Mouse (Mus musculus) lung, embryonic 15.5 days (tissue): ENCODE results near the gene Bmp3. TPM values are rescaled to one million over a fixed set of nuclear protein-coding genes. Genes with fewer than 3 reads are reported as not detected.

Experiments
- ATAC-seq: fragments of 200-750 bp; cut with Nextera tagmentation; 2 replicates; pipeline ENCODE4 v1.8.0; 2017; ENCODE audit warnings: moderate number of reproducible peaks, borderline replicate concordance; ENCODE audit not compliant: low FRiP score, low TSS enrichment; ENCODE audit errors: extremely low read depth
- H3K27ac ChIP-seq: fragments of 300-500 bp; sonication (generic); 2 replicates; pipeline ENCODE4 v1.5.1; 2015; ENCODE audit warnings: moderate library complexity, mild to moderate bottlenecking, inconsistent platforms
- H3K27me3 ChIP-seq: fragments of 300-500 bp; sonication (generic); 2 replicates; pipeline ENCODE4 v1.6.1; 2015; ENCODE audit warnings: inconsistent platforms
- H3K36me3 ChIP-seq: fragments of 300-500 bp; sonication (generic); 2 replicates; pipeline ENCODE4 v1.6.1; 2015; ENCODE audit warnings: inconsistent platforms
- H3K4me1 ChIP-seq: fragments of 300-500 bp; sonication (generic); 2 replicates; pipeline ENCODE4 v1.6.1; 2015; ENCODE audit warnings: inconsistent platforms
- H3K4me2 ChIP-seq: fragments of 300-500 bp; sonication (generic); 2 replicates; pipeline ENCODE4 v1.6.1; 2015; ENCODE audit warnings: inconsistent platforms, mild to moderate bottlenecking, moderate library complexity
- H3K4me3 ChIP-seq: fragments of 300-500 bp; sonication (generic); 2 replicates; pipeline ENCODE4 v1.5.1; 2015; ENCODE audit warnings: mild to moderate bottlenecking, inconsistent platforms
- H3K9ac ChIP-seq: fragments of 300-500 bp; sonication (generic); 2 replicates; pipeline ENCODE4 v1.6.1; 2015; ENCODE audit warnings: inconsistent platforms
- H3K9me3 ChIP-seq: fragments of 300-500 bp; sonication (generic); 2 replicates; pipeline ENCODE4 v1.6.1; 2016; ENCODE audit warnings: inconsistent platforms
- WGBS: fragments of 180-500 bp; shearing (Covaris S2); methylation state at CpG from one replicate; pipeline ENCODE4 v1.1.7; 2015; 5-methylcytosine and 5-hydroxymethylcytosine counted together
- polyA plus RNA-seq: library from polyadenylated mRNA; unstranded; fragments of >200 nt; fragmentation: Nextera tagmentation; extraction: Ambion mirVana; gene quantifications from 2 replicates; pipeline ENCODE4 v1.2.1, GENCODE M21; 2015

Bmp3 gene
- polyA plus RNA-seq: 6.9 and 7.7 TPM in 2 replicates

- H3K4me3 ChIP-seq: peak within 1 kb of the TSS; percentile 65
- peak within 1 kb of the TSS; percentile 48 for H3K9ac ChIP-seq
- H3K27ac ChIP-seq: peak within 1 kb of the TSS; percentile 53
- H3K9me3 ChIP-seq: no peaks in the 10 kb centered on the region
- 5% methylated on average over 10 of the region's 10 CpGs for WGBS
- H3K4me1 ChIP-seq: peaks cover 6% of the 10 kb centered on the region; the same call in 1 of the 2 replicates
- H3K36me3 ChIP-seq: no peaks in the 10 kb centered on the region
- peak within 1 kb of the TSS; percentile 99 for H3K4me2 ChIP-seq
- peaks cover 45% of the 10 kb centered on the region for H3K27me3 ChIP-seq
- peak; percentile 68 for ATAC-seq
Measured at GRCm38 (mm10) chr5:98854264-98854626, at the start of gene Bmp3. Gene Bmp3, plus strand, starts transcription at chr5:98854415.

- Histone ChIP-seq H3K9me3 (no peaks in the 10 kb centered on the region), H3K27me3 (no peaks in the 10 kb centered on the region), H3K4me2 (no peak overlapping the region), H3K4me1 (no peaks in the 10 kb centered on the region), H3K27ac (no peak overlapping the region), H3K36me3 (no peaks in the 10 kb centered on the region), H3K9ac (no peak overlapping the region), H3K4me3 (no peak overlapping the region)
- WGBS: 80% methylated on average over 6 of the region's 6 CpGs
- ATAC-seq: no peak
Measured at GRCm38 (mm10) chr5:98804761-98805160, 49.5 kb upstream of the Bmp3 start.

- 83% methylated on average over 4 of the region's 4 CpGs for WGBS
- Histone ChIP-seq H3K9ac (no peak overlapping the region), H3K27ac (no peak overlapping the region), H3K36me3 (no peaks in the 10 kb centered on the region), H3K4me1 (no peaks in the 10 kb centered on the region), H3K27me3 (no peaks in the 10 kb centered on the region), H3K4me2 (no peak overlapping the region), H3K9me3 (no peaks in the 10 kb centered on the region), H3K4me3 (no peak overlapping the region)
- no peak for ATAC-seq
Measured at GRCm38 (mm10) chr5:98806492-98806891, 47.7 kb upstream of the Bmp3 start.

GRCm38 (mm10) chr5:98807022-98807421 lies 47.2 kb upstream of the Bmp3 start:
- H3K4me3 ChIP-seq: no peak overlapping the region
- no peaks in the 10 kb centered on the region for H3K27me3 ChIP-seq
- H3K4me1 ChIP-seq: no peaks in the 10 kb centered on the region
- 59% methylated on average over 7 of the region's 7 CpGs for WGBS
- H3K27ac ChIP-seq: no peak overlapping the region
- no peak for ATAC-seq
- H3K9me3 ChIP-seq: no peaks in the 10 kb centered on the region
- no peak overlapping the region for H3K4me2 ChIP-seq
- no peaks in the 10 kb centered on the region for H3K36me3 ChIP-seq
- no peak overlapping the region for H3K9ac ChIP-seq

GRCm38 (mm10) chr5:98807953-98808352 lies 46.3 kb upstream of the Bmp3 start:
- Histone ChIP-seq H3K27ac (no peak overlapping the region), H3K27me3 (no peaks in the 10 kb centered on the region), H3K9ac (no peak overlapping the region), H3K4me2 (no peak overlapping the region), H3K4me1 (no peaks in the 10 kb centered on the region), H3K9me3 (no peaks in the 10 kb centered on the region), H3K4me3 (no peak overlapping the region), H3K36me3 (no peaks in the 10 kb centered on the region)
- 43% methylated on average over 9 of the region's 9 CpGs for WGBS
- no peak for ATAC-seq

GRCm38 (mm10) chr5:98812380-98812779 lies 41.8 kb upstream of the Bmp3 start:
- WGBS: 68% methylated on average over 1 of the region's 1 CpGs
- Histone ChIP-seq H3K27me3 (no peaks in the 10 kb centered on the region), H3K27ac (no peak overlapping the region), H3K9me3 (no peaks in the 10 kb centered on the region), H3K4me1 (no peaks in the 10 kb centered on the region), H3K4me2 (no peak overlapping the region), H3K4me3 (no peak overlapping the region), H3K9ac (no peak overlapping the region), H3K36me3 (no peaks in the 10 kb centered on the region)
- ATAC-seq: no peak

- Histone ChIP-seq H3K27me3 (no peaks in the 10 kb centered on the region), H3K9ac (no peak overlapping the region), H3K27ac (no peak overlapping the region), H3K4me2 (no peak overlapping the region), H3K4me1 (no peaks in the 10 kb centered on the region), H3K4me3 (no peak overlapping the region), H3K9me3 (no peaks in the 10 kb centered on the region), H3K36me3 (no peaks in the 10 kb centered on the region)
- ATAC-seq: no peak
- WGBS: 60% methylated on average over 1 of the region's 1 CpGs
Measured at GRCm38 (mm10) chr5:98815269-98815668, 38.9 kb upstream of the Bmp3 start.

- no peak for ATAC-seq
- H3K4me3 ChIP-seq: no peak overlapping the region
- no peak overlapping the region for H3K9ac ChIP-seq
- H3K4me1 ChIP-seq: no peaks in the 10 kb centered on the region
- H3K36me3 ChIP-seq: no peaks in the 10 kb centered on the region
- H3K4me2 ChIP-seq: no peak overlapping the region
- WGBS: 63% methylated on average over 9 of the region's 9 CpGs
- H3K27ac ChIP-seq: no peak overlapping the region
- no peaks in the 10 kb centered on the region for H3K9me3 ChIP-seq
- H3K27me3 ChIP-seq: no peaks in the 10 kb centered on the region
Measured at GRCm38 (mm10) chr5:98833760-98834159, 20.5 kb upstream of the Bmp3 start.

GRCm38 (mm10) chr5:98834300-98834699 lies 19.9 kb upstream of the Bmp3 start:
- H3K9me3 ChIP-seq: no peaks in the 10 kb centered on the region
- H3K27me3 ChIP-seq: no peaks in the 10 kb centered on the region
- WGBS: 82% methylated on average over 6 of the region's 6 CpGs
- no peak overlapping the region for H3K27ac ChIP-seq
- ATAC-seq: no peak
- no peaks in the 10 kb centered on the region for H3K36me3 ChIP-seq
- no peaks in the 10 kb centered on the region for H3K4me1 ChIP-seq
- no peak overlapping the region for H3K9ac ChIP-seq
- H3K4me2 ChIP-seq: no peak overlapping the region
- no peak overlapping the region for H3K4me3 ChIP-seq

GRCm38 (mm10) chr5:98842600-98843310 lies 11.5 kb upstream of the Bmp3 start:
- no peak overlapping the region for H3K4me2 ChIP-seq
- WGBS: 80% methylated on average over 7 of the region's 7 CpGs
- H3K27me3 ChIP-seq: no peaks in the 10 kb centered on the region
- H3K9me3 ChIP-seq: no peaks in the 10 kb centered on the region
- no peak for ATAC-seq
- H3K4me1 ChIP-seq: peaks cover 12% of the 10 kb centered on the region
- H3K9ac ChIP-seq: no peak overlapping the region
- H3K36me3 ChIP-seq: no peaks in the 10 kb centered on the region
- H3K4me3 ChIP-seq: no peak overlapping the region
- no peak overlapping the region for H3K27ac ChIP-seq

GRCm38 (mm10) chr5:98844664-98845063 lies 9.6 kb upstream of the Bmp3 start:
- Histone ChIP-seq H3K4me3 (no peak overlapping the region), H3K4me2 (no peak overlapping the region), H3K4me1 (peaks cover 12% of the 10 kb centered on the region), H3K9me3 (no peaks in the 10 kb centered on the region), H3K36me3 (no peaks in the 10 kb centered on the region), H3K9ac (no peak overlapping the region), H3K27me3 (no peaks in the 10 kb centered on the region), H3K27ac (peak overlapping the region; percentile 71)
- ATAC-seq: peak; percentile 83; the same call in 1 of the 2 replicates
- WGBS: 16% methylated on average over 1 of the region's 1 CpGs

GRCm38 (mm10) chr5:98854627-98855564 lies 681 bp downstream of the Bmp3 start:
- peak overlapping the region; percentile 48 for H3K9ac ChIP-seq
- peaks cover 6% of the 10 kb centered on the region; the same call in 1 of the 2 replicates for H3K4me1 ChIP-seq
- under 1% methylated on average over 75 of the region's 75 CpGs for WGBS
- no peaks in the 10 kb centered on the region for H3K36me3 ChIP-seq
- H3K4me2 ChIP-seq: peak overlapping the region; percentile 99
- no peaks in the 10 kb centered on the region for H3K9me3 ChIP-seq
- peaks cover 45% of the 10 kb centered on the region for H3K27me3 ChIP-seq
- ATAC-seq: peak; percentile 73
- peak overlapping the region; percentile 65 for H3K4me3 ChIP-seq
- H3K27ac ChIP-seq: peak overlapping the region; percentile 53
